Mouse (Mus musculus) heart, embryonic 10.5 days (tissue): ENCODE measurements around the gene Gon4l. TPM values are rescaled to one million over a fixed set of nuclear protein-coding genes. Genes with fewer than 3 reads are reported as not detected.
"Not testable (repeated sequence)": the region's sequence is repeated elsewhere in the genome, so short reads cannot be mapped to it uniquely, and the experiment has no call there.

ENCODE experiments used
- DNase-seq: peaks from one replicate; pipeline ENCODE4 v3.0.0-alpha.2; 2017; ENCODE audit warnings: low spot score
- H3K27ac ChIP-seq: fragments of 300-500 bp; sonication (generic); 2 replicates; pipeline ENCODE4 v1.5.1; 2016; ENCODE audit warnings: mild to moderate bottlenecking
- H3K27me3 ChIP-seq: fragments of 300-500 bp; sonication (generic); 2 replicates; pipeline ENCODE4 v1.6.1; 2016; ENCODE audit warnings: mild to moderate bottlenecking; ENCODE audit not compliant: poor library complexity, insufficient read depth, severe bottlenecking
- H3K36me3 ChIP-seq: fragments of 300-500 bp; sonication (generic); 2 replicates; pipeline ENCODE4 v1.6.1; 2016; ENCODE audit warnings: mild to moderate bottlenecking, moderate library complexity
- H3K4me1 ChIP-seq: fragments of 300-500 bp; sonication (generic); 2 replicates; pipeline ENCODE4 v1.6.1; 2016; ENCODE audit warnings: mild to moderate bottlenecking
- H3K4me3 ChIP-seq: fragments of 300-500 bp; sonication (generic); 2 replicates; pipeline ENCODE4 v1.5.1; 2016; ENCODE audit warnings: mild to moderate bottlenecking, moderate library complexity
- H3K9me3 ChIP-seq: fragments of 300-500 bp; sonication (generic); 2 replicates; pipeline ENCODE4 v1.6.1; 2016; ENCODE audit warnings: mild to moderate bottlenecking, moderate library complexity
- WGBS: fragments of 180-500 bp; shearing (Covaris S2); methylation state at CpG from one replicate; pipeline ENCODE4 v1.1.7; 2016; 5-methylcytosine and 5-hydroxymethylcytosine counted together
- polyA plus RNA-seq: library from polyadenylated mRNA; unstranded; fragments of >200 nt; fragmentation: Nextera tagmentation; extraction: Ambion mirVana; gene quantifications from 2 replicates; pipeline ENCODE4 v1.2.1, GENCODE M21; 2016

Gene Gon4l
- polyA plus RNA-seq = 11.4 and 13.7 TPM in 2 replicates

GRCm38 (mm10) chr3:88834951-88835491, at the start of gene Gon4l:
Gene Gon4l (plus strand): TSS chr3:88835231.
- 3% methylated on average over 34 of the region's 39 CpGs for WGBS
- Histone ChIP-seq H3K36me3 (peaks cover 14% of the 10 kb centered on the region), H3K27ac (peak within 1 kb of the TSS; percentile 82), H3K4me3 (peak within 1 kb of the TSS; percentile 52)
- not testable (repeated sequence) for H3K27me3 ChIP-seq, DNase-seq, H3K4me1 ChIP-seq, H3K9me3 ChIP-seq

- not testable (repeated sequence) for H3K4me3 ChIP-seq, H3K27ac ChIP-seq, H3K4me1 ChIP-seq, DNase-seq, H3K9me3 ChIP-seq, H3K27me3 ChIP-seq
- peaks cover 15% of the 10 kb centered on the region for H3K36me3 ChIP-seq
- 87% methylated on average over 1 of the region's 4 CpGs for WGBS
These were observed 48.7 kb upstream of the Gon4l start for GRCm38 (mm10) chr3:88786323-88786722.

GRCm38 (mm10) chr3:88786805-88787204, 48.2 kb upstream of the Gon4l start:
- not testable (repeated sequence) for H3K27ac ChIP-seq, H3K27me3 ChIP-seq, H3K9me3 ChIP-seq, H3K4me3 ChIP-seq, DNase-seq, H3K4me1 ChIP-seq
- no CpG with 5 or more reads among the region's 8 CpGs for WGBS
- H3K36me3 ChIP-seq = peaks cover 15% of the 10 kb centered on the region

GRCm38 (mm10) chr3:88788033-88788432, 47.0 kb upstream of the Gon4l start:
- not testable (repeated sequence) for DNase-seq, H3K9me3 ChIP-seq
- WGBS = 97% methylated on average over 3 of the region's 4 CpGs

GRCm38 (mm10) chr3:88797507-88797906, 37.5 kb upstream of the Gon4l start:
- H3K27me3 ChIP-seq, H3K36me3 ChIP-seq, H3K4me1 ChIP-seq, H3K27ac ChIP-seq, DNase-seq, H3K9me3 ChIP-seq, H3K4me3 ChIP-seq: not testable (repeated sequence)
- 89% methylated on average over 6 of the region's 6 CpGs for WGBS

More at GRCm38 (mm10) chr3:88788033-88788432, 47.0 kb upstream of the Gon4l start:
- peaks cover 15% of the 10 kb centered on the region for H3K36me3 ChIP-seq
- H3K4me3 ChIP-seq, H3K27ac ChIP-seq, H3K4me1 ChIP-seq, H3K27me3 ChIP-seq: not testable (repeated sequence)

- Histone ChIP-seq H3K9me3 (no peaks in the 10 kb centered on the region), H3K4me1 (no peaks in the 10 kb centered on the region), H3K27me3 (no peaks in the 10 kb centered on the region), H3K4me3 (no peak overlapping the region), H3K36me3 (peaks cover 26% of the 10 kb centered on the region), H3K27ac (no peak overlapping the region)
- peak; percentile 69 for DNase-seq
- 86% methylated on average over 5 of the region's 5 CpGs for WGBS
These were observed 31.0 kb upstream of the Gon4l start for GRCm38 (mm10) chr3:88803910-88804540.

- peaks cover 43% of the 10 kb centered on the region for H3K36me3 ChIP-seq
- no peaks in the 10 kb centered on the region for H3K27me3 ChIP-seq
- no peaks in the 10 kb centered on the region for H3K9me3 ChIP-seq
- H3K4me3 ChIP-seq = no peak overlapping the region
- WGBS = 84% methylated on average over 1 of the region's 1 CpGs
- H3K27ac ChIP-seq = no peak overlapping the region
- DNase-seq = peak; percentile 9
- H3K4me1 ChIP-seq = no peaks in the 10 kb centered on the region
These were observed 9.3 kb upstream of the Gon4l start for GRCm38 (mm10) chr3:88825710-88826109.

GRCm38 (mm10) chr3:88827231-88827630, 7.8 kb upstream of the Gon4l start:
- H3K27me3 ChIP-seq = no peaks in the 10 kb centered on the region
- peak; percentile 61 for DNase-seq
- no peak overlapping the region for H3K4me3 ChIP-seq
- H3K9me3 ChIP-seq = no peaks in the 10 kb centered on the region
- H3K27ac ChIP-seq = no peak overlapping the region
- 90% methylated on average over 9 of the region's 9 CpGs for WGBS
- peaks cover 35% of the 10 kb centered on the region for H3K36me3 ChIP-seq
- H3K4me1 ChIP-seq = peaks cover 4% of the 10 kb centered on the region

- H3K36me3 ChIP-seq = peaks cover 11% of the 10 kb centered on the region
- H3K4me3 ChIP-seq = peak overlapping the region; percentile 45
- peak; percentile 78 for DNase-seq
- peak overlapping the region; percentile 73 for H3K27ac ChIP-seq
- H3K9me3 ChIP-seq, H3K4me1 ChIP-seq, H3K27me3 ChIP-seq: not testable (repeated sequence)
- 4% methylated on average over 20 of the region's 28 CpGs for WGBS
These were observed 3.6 kb upstream of the Gon4l start for GRCm38 (mm10) chr3:88831177-88832121.

- not testable (repeated sequence) for H3K36me3 ChIP-seq, H3K4me3 ChIP-seq, H3K9me3 ChIP-seq, H3K27ac ChIP-seq, H3K27me3 ChIP-seq, H3K4me1 ChIP-seq
- WGBS = 2% methylated on average over 14 of the region's 14 CpGs
- peak; percentile 85 for DNase-seq
These were observed 2.6 kb upstream of the Gon4l start for GRCm38 (mm10) chr3:88832388-88832787.

- Histone ChIP-seq H3K36me3 (peaks cover 47% of the 10 kb centered on the region), H3K4me1 (no peaks in the 10 kb centered on the region), H3K27me3 (no peaks in the 10 kb centered on the region), H3K27ac (no peak overlapping the region), H3K4me3 (no peak overlapping the region), H3K9me3 (no peaks in the 10 kb centered on the region)
- no peak for DNase-seq
- 79% methylated on average over 4 of the region's 4 CpGs for WGBS
These were observed 14.1 kb downstream of the Gon4l start for GRCm38 (mm10) chr3:88849172-88849571.

- no peak overlapping the region for H3K4me3 ChIP-seq
- no peaks in the 10 kb centered on the region for H3K27me3 ChIP-seq
- peaks cover 8% of the 10 kb centered on the region for H3K4me1 ChIP-seq
- H3K36me3 ChIP-seq = peaks cover 81% of the 10 kb centered on the region
- no peak overlapping the region for H3K27ac ChIP-seq
- WGBS = 68% methylated on average over 6 of the region's 6 CpGs
- no peaks in the 10 kb centered on the region for H3K9me3 ChIP-seq
- no peak for DNase-seq
These were observed 20.8 kb downstream of the Gon4l start for GRCm38 (mm10) chr3:88855837-88856236.

- Histone ChIP-seq H3K4me3 (no peak overlapping the region), H3K27me3 (no peaks in the 10 kb centered on the region), H3K4me1 (peaks cover 3% of the 10 kb centered on the region), H3K9me3 (no peaks in the 10 kb centered on the region), H3K27ac (no peak overlapping the region), H3K36me3 (peaks cover 89% of the 10 kb centered on the region)
- DNase-seq = no peak
- WGBS = 90% methylated on average over 3 of the region's 3 CpGs
These were observed 27.1 kb downstream of the Gon4l start for GRCm38 (mm10) chr3:88862129-88862528.
